Mouse (Mus musculus): ENCODE results near the gene Icam4. TPM values are rescaled to one million over a fixed set of nuclear protein-coding genes. Genes with fewer than 3 reads are reported as not detected.

Icam4 gene
- polyA plus RNA-seq, 1 experiment from 2014 or later = 0.27 TPM

GRCm38 (mm10) chr9:21016331-21017176 is 12.6 kb upstream of the Icam4 start:
- Histone ChIP-seq H3K4me2 (ENCODE audit: low read depth, low read length) (no peak overlapping the region), H3K4me1 (ENCODE audit: control insufficient read depth, insufficient read depth, low read length) (no peaks in the 10 kb centered on the region), H3K27ac (ENCODE audit: low read depth, low read length) (no peak overlapping the region), H3K36me3 (ENCODE audit: control insufficient read depth, insufficient read depth, low read length) (no peaks in the 10 kb centered on the region), H3K4me3 (ENCODE audit: low read depth, low read length) (no peak overlapping the region), H3K9ac (replicated peaks; ENCODE audit: low read depth, low read length) (no peak overlapping the region), H3K27me3 (ENCODE audit: control insufficient read depth, insufficient read depth, low read length) (peaks cover 28% of the 10 kb centered on the region), H3K9me3 (ENCODE audit: control insufficient read depth, low read length) (no peaks in the 10 kb centered on the region)
- ATAC-seq (ENCODE audit: low read depth) = no peak
- WGBS = 8% methylated on average over 17 of the region's 17 CpGs

DNA sequence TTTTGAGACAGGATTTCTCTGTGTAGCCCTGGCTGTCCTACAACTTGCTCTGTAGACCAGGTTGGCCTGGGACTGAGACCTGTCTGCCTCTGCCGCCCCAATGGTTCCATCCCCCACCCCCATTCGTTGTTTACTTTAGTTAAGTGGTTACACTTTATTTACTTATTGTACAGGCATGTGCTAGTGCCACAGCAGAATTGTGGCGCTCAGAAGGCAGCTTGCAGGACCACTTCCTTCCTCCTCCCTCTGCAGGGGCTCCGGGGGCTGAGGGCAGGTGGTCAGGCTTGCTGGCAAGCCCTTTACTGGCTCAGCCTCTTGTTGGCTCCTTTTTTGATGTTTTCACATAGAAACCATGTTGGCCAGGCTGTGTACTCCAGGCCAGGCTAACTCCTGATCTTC is 12.0 kb upstream of the Icam4 start:
- H3K27me3 ChIP-seq (ENCODE audit: control insufficient read depth, insufficient read depth, low read length) = peaks cover 28% of the 10 kb centered on the region
- ATAC-seq (ENCODE audit: low read depth) = no peak
- H3K9me3 ChIP-seq (ENCODE audit: control insufficient read depth, low read length) = no peaks in the 10 kb centered on the region
- H3K9ac ChIP-seq (replicated peaks; ENCODE audit: low read depth, low read length) = no peak overlapping the region
- H3K4me1 ChIP-seq (ENCODE audit: control insufficient read depth, insufficient read depth, low read length) = no peaks in the 10 kb centered on the region
- no peak overlapping the region for H3K4me2 ChIP-seq (ENCODE audit: low read depth, low read length)
- 31% methylated on average over 4 of the region's 4 CpGs for WGBS
- H3K36me3 ChIP-seq (ENCODE audit: control insufficient read depth, insufficient read depth, low read length) = no peaks in the 10 kb centered on the region
- H3K4me3 ChIP-seq (ENCODE audit: low read depth, low read length) = no peak overlapping the region
- no peak overlapping the region for H3K27ac ChIP-seq (ENCODE audit: low read depth, low read length)

DNA sequence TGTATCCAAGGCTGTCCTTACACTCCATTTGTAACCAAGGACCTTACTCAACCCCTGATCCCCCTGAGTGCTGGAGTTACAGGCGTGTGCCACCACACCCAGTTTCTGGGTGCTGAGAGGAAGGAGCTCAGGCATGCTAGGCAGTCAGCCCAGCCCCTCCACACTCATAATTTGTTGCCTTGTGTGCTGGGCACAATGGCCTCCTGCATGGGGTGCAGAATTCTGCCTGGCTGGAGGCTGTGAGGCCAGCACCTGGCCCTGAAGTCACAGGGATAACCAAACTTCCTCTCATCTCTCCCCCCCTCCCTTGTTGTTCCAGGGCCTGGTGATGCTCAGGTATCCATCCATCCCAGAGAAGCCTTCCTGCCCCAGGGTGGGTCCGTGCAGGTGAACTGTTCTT is 10.6 kb upstream of the Icam4 start:
- Histone ChIP-seq H3K9ac (replicated peaks; ENCODE audit: low read depth, low read length) (no peak overlapping the region), H3K36me3 (ENCODE audit: control insufficient read depth, insufficient read depth, low read length) (no peaks in the 10 kb centered on the region), H3K4me1 (ENCODE audit: control insufficient read depth, insufficient read depth, low read length) (no peaks in the 10 kb centered on the region), H3K27ac (ENCODE audit: low read depth, low read length) (no peak overlapping the region), H3K27me3 (ENCODE audit: control insufficient read depth, insufficient read depth, low read length) (peaks cover 28% of the 10 kb centered on the region), H3K4me3 (ENCODE audit: low read depth, low read length) (no peak overlapping the region), H3K9me3 (ENCODE audit: control insufficient read depth, low read length) (no peaks in the 10 kb centered on the region), H3K4me2 (ENCODE audit: low read depth, low read length) (no peak overlapping the region)
- ATAC-seq (ENCODE audit: low read depth) = no peak
- WGBS = 62% methylated on average over 2 of the region's 2 CpGs

- Histone ChIP-seq H3K9ac (replicated peaks; ENCODE audit: low read depth, low read length) (no peak overlapping the region), H3K4me3 (ENCODE audit: low read depth, low read length) (no peak overlapping the region), H3K9me3 (ENCODE audit: control insufficient read depth, low read length) (no peaks in the 10 kb centered on the region), H3K27me3 (ENCODE audit: control insufficient read depth, insufficient read depth, low read length) (peaks cover 16% of the 10 kb centered on the region), H3K27ac (ENCODE audit: low read depth, low read length) (no peak overlapping the region), H3K4me1 (ENCODE audit: control insufficient read depth, insufficient read depth, low read length) (no peaks in the 10 kb centered on the region), H3K36me3 (ENCODE audit: control insufficient read depth, insufficient read depth, low read length) (no peaks in the 10 kb centered on the region), H3K4me2 (ENCODE audit: low read depth, low read length) (no peak overlapping the region)
- no peak for ATAC-seq (ENCODE audit: low read depth)
- WGBS = 81% methylated on average over 3 of the region's 3 CpGs
Observed at GRCm38 (mm10) chr9:21021363-21021762, 7.8 kb upstream of the Icam4 start.

GRCm38 (mm10) chr9:21022288-21022687 is 6.9 kb upstream of the Icam4 start:
- H3K9ac ChIP-seq (replicated peaks; ENCODE audit: low read depth, low read length) = no peak overlapping the region
- peaks cover 10% of the 10 kb centered on the region for H3K27me3 ChIP-seq (ENCODE audit: control insufficient read depth, insufficient read depth, low read length)
- no peaks in the 10 kb centered on the region for H3K36me3 ChIP-seq (ENCODE audit: control insufficient read depth, insufficient read depth, low read length)
- H3K4me3 ChIP-seq (ENCODE audit: low read depth, low read length) = no peak overlapping the region
- H3K27ac ChIP-seq (ENCODE audit: low read depth, low read length) = no peak overlapping the region
- no peak overlapping the region for H3K4me2 ChIP-seq (ENCODE audit: low read depth, low read length)
- H3K9me3 ChIP-seq (ENCODE audit: control insufficient read depth, low read length) = no peaks in the 10 kb centered on the region
- H3K4me1 ChIP-seq (ENCODE audit: control insufficient read depth, insufficient read depth, low read length) = no peaks in the 10 kb centered on the region
- ATAC-seq (ENCODE audit: low read depth) = no peak
- WGBS = 65% methylated on average over 6 of the region's 6 CpGs

DNA sequence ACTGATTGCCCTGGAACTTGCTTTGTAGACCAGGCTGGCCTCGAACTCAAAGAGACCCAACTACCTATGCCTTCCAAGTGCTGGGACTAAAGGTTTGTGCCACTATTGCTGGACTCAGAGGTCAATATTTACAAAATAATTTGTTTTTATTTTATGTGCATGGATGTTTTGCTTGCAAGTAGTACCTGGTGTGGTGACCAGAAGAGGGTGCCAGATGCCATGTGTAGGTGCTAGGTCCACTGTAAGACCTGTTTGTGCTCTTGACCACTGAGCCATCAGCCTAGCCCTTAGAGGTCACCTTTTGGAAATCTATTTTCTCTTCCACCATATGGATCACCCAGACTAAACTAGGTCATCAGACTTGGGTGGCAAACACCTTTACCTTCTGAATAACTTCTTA is 6.4 kb upstream of the Icam4 start:
- no peak for ATAC-seq (ENCODE audit: low read depth)
- WGBS = 71% methylated on average over 1 of the region's 1 CpGs
- H3K4me1 ChIP-seq (ENCODE audit: control insufficient read depth, insufficient read depth, low read length) = no peaks in the 10 kb centered on the region
- H3K4me3 ChIP-seq (ENCODE audit: low read depth, low read length) = no peak overlapping the region
- no peak overlapping the region for H3K27ac ChIP-seq (ENCODE audit: low read depth, low read length)
- no peak overlapping the region for H3K9ac ChIP-seq (replicated peaks; ENCODE audit: low read depth, low read length)
- H3K36me3 ChIP-seq (ENCODE audit: control insufficient read depth, insufficient read depth, low read length) = no peaks in the 10 kb centered on the region
- peaks cover 6% of the 10 kb centered on the region for H3K27me3 ChIP-seq (ENCODE audit: control insufficient read depth, insufficient read depth, low read length)
- H3K4me2 ChIP-seq (ENCODE audit: low read depth, low read length) = no peak overlapping the region
- no peaks in the 10 kb centered on the region for H3K9me3 ChIP-seq (ENCODE audit: control insufficient read depth, low read length)

- Histone ChIP-seq H3K9ac (replicated peaks; ENCODE audit: low read depth, low read length) (no peak overlapping the region), H3K4me3 (ENCODE audit: low read depth, low read length) (no peak overlapping the region), H3K4me2 (ENCODE audit: low read depth, low read length) (no peak overlapping the region), H3K27ac (ENCODE audit: low read depth, low read length) (no peak overlapping the region), H3K27me3 (ENCODE audit: control insufficient read depth, insufficient read depth, low read length) (peaks cover 18% of the 10 kb centered on the region), H3K4me1 (ENCODE audit: control insufficient read depth, insufficient read depth, low read length) (0 out of 2 replicates have a peak, but pooled peaks cover 3% of the 10 kb centered on the region), H3K9me3 (ENCODE audit: control insufficient read depth, low read length) (no peaks in the 10 kb centered on the region), H3K36me3 (ENCODE audit: control insufficient read depth, insufficient read depth, low read length) (no peaks in the 10 kb centered on the region)
- no peak for ATAC-seq (ENCODE audit: low read depth)
- WGBS = 66% methylated on average over 19 of the region's 19 CpGs
Observed at GRCm38 (mm10) chr9:21025258-21025810, 3.8 kb upstream of the Icam4 start.

GRCm38 (mm10) chr9:21026849-21027248 is 2.3 kb upstream of the Icam4 start:
- H3K4me2 ChIP-seq (ENCODE audit: low read depth, low read length) = no peak overlapping the region
- H3K4me1 ChIP-seq (ENCODE audit: control insufficient read depth, insufficient read depth, low read length) = peaks cover 10% of the 10 kb centered on the region; the same call in 1 of the 2 replicates
- 83% methylated on average over 12 of the region's 12 CpGs for whole genome bisulfite sequencing
- no peak for ATAC-seq (ENCODE audit: low read depth)
- peaks cover 22% of the 10 kb centered on the region for H3K27me3 ChIP-seq (ENCODE audit: control insufficient read depth, insufficient read depth, low read length)
- no peaks in the 10 kb centered on the region for H3K36me3 ChIP-seq (ENCODE audit: control insufficient read depth, insufficient read depth, low read length)
- H3K4me3 ChIP-seq (ENCODE audit: low read depth, low read length) = no peak overlapping the region
- H3K9ac ChIP-seq (replicated peaks; ENCODE audit: low read depth, low read length) = no peak overlapping the region
- H3K9me3 ChIP-seq (ENCODE audit: control insufficient read depth, low read length) = no peaks in the 10 kb centered on the region
- H3K27ac ChIP-seq (ENCODE audit: low read depth, low read length) = no peak overlapping the region

DNA sequence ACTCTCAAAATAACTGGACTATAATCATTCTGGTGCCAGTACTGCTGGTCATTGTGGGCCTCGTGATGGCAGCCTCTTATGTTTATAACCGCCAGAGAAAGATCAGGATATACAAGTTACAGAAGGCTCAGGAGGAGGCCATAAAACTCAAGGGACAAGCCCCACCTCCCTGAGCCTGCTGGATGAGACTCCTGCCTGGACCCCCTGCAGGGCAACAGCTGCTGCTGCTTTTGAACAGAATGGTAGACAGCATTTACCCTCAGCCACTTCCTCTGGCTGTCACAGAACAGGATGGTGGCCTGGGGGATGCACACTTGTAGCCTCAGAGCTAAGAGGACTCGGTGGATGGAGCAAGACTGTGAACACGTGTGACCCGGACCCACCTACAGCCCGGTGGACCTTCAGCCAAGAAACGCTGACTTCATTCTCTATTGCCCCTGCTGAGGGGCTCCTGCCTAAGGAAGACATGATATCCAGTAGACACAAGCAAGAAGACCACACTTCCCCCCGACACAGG is 1.3 kb upstream of the Icam4 start:
- Histone ChIP-seq H3K9me3 (ENCODE audit: control insufficient read depth, low read length) (no peaks in the 10 kb centered on the region), H3K9ac (replicated peaks; ENCODE audit: low read depth, low read length) (no peak overlapping the region), H3K4me1 (ENCODE audit: control insufficient read depth, insufficient read depth, low read length) (peaks cover 16% of the 10 kb centered on the region), H3K4me2 (ENCODE audit: low read depth, low read length) (no peak overlapping the region), H3K27ac (ENCODE audit: low read depth, low read length) (no peak overlapping the region), H3K27me3 (ENCODE audit: control insufficient read depth, insufficient read depth, low read length) (peaks cover 31% of the 10 kb centered on the region), H3K36me3 (ENCODE audit: control insufficient read depth, insufficient read depth, low read length) (no peaks in the 10 kb centered on the region), H3K4me3 (ENCODE audit: low read depth, low read length) (no peak overlapping the region)
- WGBS = 35% methylated on average over 8 of the region's 8 CpGs
- no peak for ATAC-seq (ENCODE audit: low read depth)

All from neural tube, embryonic 14.5 days (tissue).